ENCODE assay signal across 24 mouse cellular contexts in genomic region chr14:48657241-48657640, GRCm38 (mm10). TPM values are rescaled to one million over a fixed set of nuclear protein-coding genes. Genes with fewer than 3 reads are reported as not detected.
"Had no signal": no experiment of that assay in that cellular context is flagged by ENCODE, and none has a peak within 500 bp of the region (broad histone marks: within the 10 kb centered on the region; RNA-seq: fewer than 3 reads in every experiment).

No protein-coding gene starts in this region.

- H3K4me2 ChIP-seq: limb, embryonic 12.5 days; limb, embryonic 15.5 days; liver, embryonic 11.5 days; lung, embryonic 14.5 days had no signal

- DNase-seq: kidney, adult 2 months; kidney, postnatal 25 days; layer of hippocampus, adult 9-11 months; liver, postnatal 0 days; lung, embryonic 14.5 days; thymus, adult 18-20 months; thymus, postnatal 36 days had no signal

- H3K4me3 ChIP-seq: layer of hippocampus, adult 2 months; limb, embryonic 12.5 days; limb, embryonic 15.5 days had no signal

- H3K9me3 ChIP-seq: limb, embryonic 12.5 days; limb, embryonic 15.5 days had no signal

- H3K36me3 ChIP-seq: limb, embryonic 12.5 days; limb, embryonic 15.5 days had no signal

- H3K27ac ChIP-seq: kidney, postnatal 0 days; layer of hippocampus, adult 2 months; limb, embryonic 12.5 days; limb, embryonic 15.5 days; liver, embryonic 14.5 days; macrophage had no signal

- ATAC-seq: liver, postnatal 0 days; lung, postnatal 0 days had no signal

- H3K9ac ChIP-seq: limb, embryonic 12.5 days; limb, embryonic 15.5 days; liver, embryonic 14.5 days; liver, postnatal 0 days; lung, embryonic 14.5 days had no signal

RNA-seq across cellular contexts. Expression of gene Otx2, which starts 16.4 kb away (rescaled TPM):
- total RNA-seq: megakaryocyte, adult 5-6 weeks had no signal
- polyA plus RNA-seq: kidney, adult 2 months; kidney, embryonic 14.5 days; kidney, postnatal 0 days; large intestine, adult 2 months; limb, embryonic 12.5 days; limb, embryonic 15.5 days; liver, embryonic 11.5 days; liver, postnatal 0 days; lung, embryonic 14.5 days; lung, postnatal 0 days; macrophage; neural tube, embryonic 14.5 days; small intestine, adult 2 months; spleen, adult 2 months; stomach, embryonic 16.5 days; testis, adult 2 months; urinary bladder, adult 2 months had no signal
